Mouse (Mus musculus) heart, postnatal 0 days (tissue): ENCODE measurements at regions not wholly inside any gene's neighbourhood (a gene's known extent, or its start where the extent isn't known, plus 50 kb on each side); places are given as distances from the start of the nearest gene placed in this dataset.

Experiments used
- CTCF ChIP-seq: IDR thresholded peaks from 2 replicates; pipeline ENCODE4 v1.5.1; 2016; ENCODE audit warnings: antibody characterized with exemption, control low read depth, low read depth
- EP300 ChIP-seq: IDR thresholded peaks from 2 replicates; pipeline ENCODE4 v1.6.1; 2016; ENCODE audit warnings: antibody characterized with exemption, low read depth

DNA sequence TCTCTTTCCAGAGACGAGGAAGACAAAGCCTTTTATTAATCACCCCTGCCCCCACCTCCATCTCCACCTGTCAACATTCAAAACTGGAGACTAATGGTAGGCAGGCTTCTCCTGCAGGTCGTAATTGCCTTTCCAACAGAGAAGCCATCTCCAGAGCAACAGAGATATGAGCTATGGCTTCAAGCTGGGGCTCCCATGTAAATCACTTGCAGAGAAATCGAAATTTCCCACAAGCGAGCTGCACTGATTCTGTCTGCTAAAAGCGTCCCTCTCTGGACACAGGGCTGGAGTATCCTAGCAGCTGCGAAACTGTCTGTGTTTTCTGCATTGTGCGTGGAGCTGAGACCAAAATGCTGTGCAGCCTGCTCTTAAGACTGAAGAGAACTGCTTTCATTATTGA, 176.6 kb downstream of the Cartpt start:
- no peak for TF ChIP-seq CTCF
- TF ChIP-seq EP300, result no peak
